Mouse (Mus musculus) liver, adult 2 months (tissue): ENCODE data around the gene Gm28305. TPM values are rescaled to one million over a fixed set of nuclear protein-coding genes. Genes with fewer than 3 reads are reported as not detected.

Experiments
- DNase-seq: peaks from one replicate; pipeline ENCODE4 v3.0.0-alpha.2; 2011; ENCODE audit warnings: low read depth, low spot score; ENCODE audit errors: extremely low read depth
- H3K27ac ChIP-seq: fragments of 200-500 bp; replicated peaks from 2 replicates; pipeline ENCODE4 v1.5.1; 2012; ENCODE audit warnings: low read depth, mild to moderate bottlenecking, control low read depth, inconsistent platforms, low read length; ENCODE audit not compliant: insufficient read depth
- H3K27me3 ChIP-seq: fragments of 200-500 bp; 2 replicates; pipeline ENCODE4 v1.6.1; 2012; ENCODE audit warnings: mild to moderate bottlenecking, moderate library complexity, low read length, inconsistent platforms; ENCODE audit not compliant: control insufficient read depth, insufficient read depth
- H3K36me3 ChIP-seq: fragments of 200-500 bp; 2 replicates; pipeline ENCODE4 v1.6.1; 2012; ENCODE audit warnings: low read length, inconsistent platforms; ENCODE audit not compliant: control insufficient read depth, insufficient read depth
- H3K4me1 ChIP-seq: fragments of 200-500 bp; 2 replicates; pipeline ENCODE4 v1.6.1; 2011; ENCODE audit warnings: low read length; ENCODE audit not compliant: control insufficient read depth, insufficient read depth
- H3K4me3 ChIP-seq: fragments of 200-500 bp; 2 replicates; pipeline ENCODE4 v1.5.1; 2011; ENCODE audit warnings: low read depth, mild to moderate bottlenecking, control low read depth, low read length, moderate library complexity; ENCODE audit not compliant: insufficient read depth
- H3K79me2 ChIP-seq: fragments of 200-500 bp; 2 replicates; pipeline ENCODE4 v1.6.1; 2012; ENCODE audit warnings: inconsistent platforms, mild to moderate bottlenecking, low read length, moderate library complexity; ENCODE audit not compliant: control insufficient read depth, insufficient read depth
- H3K9ac ChIP-seq: fragments of 200-500 bp; 2 replicates; pipeline ENCODE4 v1.6.1; 2012; ENCODE audit warnings: low read depth, mild to moderate bottlenecking, control low read depth, inconsistent platforms, low read length
- CTCF ChIP-seq: fragments of 200-500 bp; IDR thresholded peaks from 2 replicates; pipeline ENCODE4 v1.5.1; 2011; ENCODE audit warnings: low read depth, low read length, control low read depth
- POLR2A ChIP-seq: fragments of 200-500 bp; IDR thresholded peaks from 2 replicates; pipeline ENCODE4 v1.6.1; 2011; ENCODE audit warnings: low read length, control low read depth; ENCODE audit not compliant: insufficient read depth; ENCODE audit errors: extremely low read depth
- WGBS: fragments of 180-500 bp; shearing (Covaris S2); methylation state at CpG from one replicate; pipeline ENCODE4 v1.1.7; 2018; 5-methylcytosine and 5-hydroxymethylcytosine counted together
- polyA plus RNA-seq: library from polyadenylated mRNA; depleted of rRNA; stranded (reverse); fragments of >200 nt; gene quantifications from 2 replicates; pipeline ENCODE4 v1.2.3, GENCODE M21; 2012
- total RNA-seq: library from RNA; depleted of rRNA; stranded (reverse); fragments of >200 nt; gene quantifications from 2 replicates; pipeline ENCODE4 v1.2.3, GENCODE M21; 2014

The Gm28305 gene
- total and polyA plus RNA-seq, 2 experiments = not detected

GRCm38 (mm10) chr9:104102901-104103300 lies 62.4 kb downstream of the Gm28305 start:
- peaks cover 1% of the 10 kb centered on the region; the same call in 1 of the 2 replicates for H3K4me1 ChIP-seq
- no peak for DNase-seq
- 84% methylated on average over 2 of the region's 2 CpGs for WGBS
- no peak overlapping the region for H3K4me3 ChIP-seq
- no peak overlapping the region for H3K27ac ChIP-seq
- TF ChIP-seq CTCF = no peak
- TF ChIP-seq POLR2A = no peak
- no peak overlapping the region for H3K9ac ChIP-seq
- H3K36me3 ChIP-seq = peaks cover 75% of the 10 kb centered on the region
- H3K27me3 ChIP-seq = no peaks in the 10 kb centered on the region
- H3K79me2 ChIP-seq = no peaks in the 10 kb centered on the region; the same call in 1 of the 2 replicates

GRCm38 (mm10) chr9:104104986-104105385 lies 64.5 kb downstream of the Gm28305 start:
- DNase-seq = no peak
- Histone ChIP-seq H3K4me3 (no peak overlapping the region), H3K27ac (no peak overlapping the region), H3K36me3 (peaks cover 64% of the 10 kb centered on the region), H3K4me1 (peaks cover 1% of the 10 kb centered on the region; the same call in 1 of the 2 replicates), H3K79me2 (peaks cover 3% of the 10 kb centered on the region; the same call in 1 of the 2 replicates), H3K9ac (no peak overlapping the region), H3K27me3 (no peaks in the 10 kb centered on the region)
- no peak for TF ChIP-seq POLR2A
- TF ChIP-seq CTCF = no peak
- 92% methylated on average over 2 of the region's 2 CpGs for WGBS

GRCm38 (mm10) chr9:104106930-104107329 lies 66.5 kb downstream of the Gm28305 start:
- TF ChIP-seq POLR2A = no peak
- no peak for TF ChIP-seq CTCF
- no peaks in the 10 kb centered on the region for H3K27me3 ChIP-seq
- WGBS = 20% methylated on average over 9 of the region's 9 CpGs
- no peak overlapping the region; the same call in 1 of the 2 replicates for H3K27ac ChIP-seq
- peaks cover 1% of the 10 kb centered on the region; the same call in 1 of the 2 replicates for H3K4me1 ChIP-seq
- peaks cover 3% of the 10 kb centered on the region; the same call in 1 of the 2 replicates for H3K79me2 ChIP-seq
- DNase-seq = no peak
- H3K36me3 ChIP-seq = peaks cover 55% of the 10 kb centered on the region
- no peak overlapping the region for H3K9ac ChIP-seq
- no peak overlapping the region for H3K4me3 ChIP-seq

- peak overlapping the region; percentile 27; the same call in 1 of the 2 replicates for H3K27ac ChIP-seq
- H3K36me3 ChIP-seq = peaks cover 57% of the 10 kb centered on the region
- no peak overlapping the region for H3K4me3 ChIP-seq
- TF ChIP-seq POLR2A (no peak), CTCF (no peak)
- no peaks in the 10 kb centered on the region for H3K27me3 ChIP-seq
- 35% methylated on average over 6 of the region's 6 CpGs for WGBS
- no peak overlapping the region for H3K9ac ChIP-seq
- peaks cover 3% of the 10 kb centered on the region; the same call in 1 of the 2 replicates for H3K79me2 ChIP-seq
- H3K4me1 ChIP-seq = peaks cover 1% of the 10 kb centered on the region; the same call in 1 of the 2 replicates
- DNase-seq = peak; percentile 48
Measured at GRCm38 (mm10) chr9:104107482-104107881, 67.0 kb downstream of the Gm28305 start.

GRCm38 (mm10) chr9:104108571-104109143 lies 68.2 kb downstream of the Gm28305 start:
- H3K36me3 ChIP-seq = peaks cover 55% of the 10 kb centered on the region
- H3K27me3 ChIP-seq = no peaks in the 10 kb centered on the region
- H3K4me1 ChIP-seq = peaks cover 1% of the 10 kb centered on the region; the same call in 1 of the 2 replicates
- no peak overlapping the region for H3K27ac ChIP-seq
- no peak for DNase-seq
- WGBS = 91% methylated on average over 2 of the region's 2 CpGs
- H3K9ac ChIP-seq = no peak overlapping the region
- no peak for TF ChIP-seq POLR2A
- no peak for TF ChIP-seq CTCF
- peaks cover 3% of the 10 kb centered on the region; the same call in 1 of the 2 replicates for H3K79me2 ChIP-seq
- H3K4me3 ChIP-seq = no peak overlapping the region

GRCm38 (mm10) chr9:104109151-104109550 lies 68.7 kb downstream of the Gm28305 start:
- Histone ChIP-seq H3K36me3 (peaks cover 54% of the 10 kb centered on the region), H3K27ac (no peak overlapping the region), H3K27me3 (no peaks in the 10 kb centered on the region), H3K4me3 (no peak overlapping the region), H3K9ac (no peak overlapping the region), H3K79me2 (peaks cover 3% of the 10 kb centered on the region; the same call in 1 of the 2 replicates), H3K4me1 (peaks cover 1% of the 10 kb centered on the region; the same call in 1 of the 2 replicates)
- TF ChIP-seq CTCF = no peak
- TF ChIP-seq POLR2A = no peak
- WGBS = 93% methylated on average over 5 of the region's 5 CpGs
- no peak for DNase-seq
